Mouse (Mus musculus): ENCODE measurements around the gene Bcl2l12.
"Not testable (repeated sequence)": the region's sequence is repeated elsewhere in the genome, so short reads cannot be mapped to it uniquely, and the experiment has no call there.

The Bcl2l12 gene

DNA sequence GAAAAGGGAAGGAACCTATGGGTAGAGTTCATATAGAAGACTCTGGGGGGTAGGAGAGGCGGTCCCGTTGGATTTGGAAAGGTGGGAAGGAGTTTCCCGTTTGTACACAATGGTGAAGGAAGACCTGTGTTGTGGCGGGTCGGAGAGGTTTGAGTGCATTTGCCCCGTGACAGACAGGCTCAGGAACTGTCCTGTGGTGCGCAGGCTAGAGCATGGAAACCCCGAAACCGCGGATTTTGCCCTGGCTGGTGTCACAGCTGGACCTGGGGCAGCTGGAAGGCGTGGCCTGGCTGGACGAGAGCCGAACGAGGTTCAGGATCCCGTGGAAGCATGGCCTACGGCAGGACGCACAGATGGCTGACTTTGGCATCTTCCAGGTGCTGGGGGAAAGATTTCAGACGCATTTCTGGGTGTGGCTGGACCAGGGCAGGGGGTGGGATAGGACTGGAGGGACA, at the start of gene Bcl2l12:
TSS of gene Bcl2l12 (minus strand) at position 212 of the 455 bp plus-strand sequence.
- peak; percentile 67 for DNase-seq (ENCODE audit: low spot score)

DNA sequence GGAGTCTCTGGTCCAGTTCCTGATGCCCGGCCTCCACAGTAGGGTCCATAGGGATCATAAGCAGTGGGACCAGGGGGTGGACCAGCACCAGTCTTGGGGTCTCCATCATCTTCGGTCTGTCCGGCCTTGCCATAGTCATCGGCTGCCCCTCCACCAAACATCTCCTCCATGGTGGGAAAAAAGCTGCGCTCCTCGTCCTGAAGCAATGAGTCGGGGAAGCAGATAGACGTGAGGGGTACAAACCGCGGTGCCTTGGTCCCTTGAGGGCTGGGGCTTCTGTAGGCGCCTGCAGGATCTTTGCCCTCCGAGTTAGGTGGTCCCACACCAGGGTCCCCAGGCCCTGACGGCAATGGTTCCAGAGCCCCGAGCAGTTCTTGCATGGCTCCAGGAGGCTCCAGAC, 49.0 kb upstream of the Bcl2l12 start:
- no peak for DNase-seq (ENCODE audit: low spot score)

DNA sequence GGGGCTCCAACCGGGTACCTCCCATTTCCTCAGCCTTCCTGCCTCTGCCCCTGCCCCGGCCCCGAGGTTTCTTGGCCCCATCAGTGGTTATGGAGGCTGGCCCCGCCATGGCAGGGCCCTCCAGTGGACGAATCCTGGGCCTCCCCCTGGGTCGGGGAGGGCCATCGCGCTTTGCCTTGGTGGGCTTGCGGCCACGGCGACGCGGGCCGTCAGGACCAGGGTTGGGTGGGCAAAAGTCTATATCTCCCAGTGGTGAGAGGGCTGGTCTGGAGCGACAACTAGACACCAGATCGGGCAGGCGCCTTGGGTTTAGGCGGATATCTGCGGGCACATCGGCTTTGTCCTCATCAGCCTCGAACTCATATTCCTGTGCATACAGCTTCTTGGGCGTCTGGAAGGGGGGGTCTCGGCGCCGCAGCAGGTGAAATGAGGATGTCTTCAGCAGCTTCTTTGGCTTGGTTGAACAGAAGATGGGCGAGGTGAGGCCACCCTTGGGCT, 48.4 kb upstream of the Bcl2l12 start:
- DNase-seq (ENCODE audit: low spot score), result no peak

DNA sequence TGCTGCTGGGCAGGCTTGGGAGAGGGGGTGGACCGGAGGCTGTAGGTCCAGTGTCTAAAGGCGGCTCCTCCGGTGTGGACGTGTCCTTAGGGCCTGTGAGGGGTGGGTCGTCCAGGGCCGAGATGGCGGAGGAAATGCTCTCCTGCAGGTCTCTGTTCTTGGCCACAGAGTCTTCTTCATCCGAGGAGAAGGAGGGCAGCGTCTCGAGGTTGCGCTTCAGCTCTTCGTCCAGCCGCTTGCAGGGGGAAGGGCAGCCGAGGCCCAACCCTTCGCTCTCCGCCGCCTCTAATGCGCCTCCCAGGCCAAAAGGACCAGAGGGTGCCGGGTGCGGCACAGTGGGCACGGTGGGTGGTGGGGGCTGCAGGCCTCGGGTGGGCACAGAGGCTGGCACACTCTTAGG, 47.2 kb upstream of the Bcl2l12 start:
- DNase-seq (ENCODE audit: low spot score), result no peak

DNA sequence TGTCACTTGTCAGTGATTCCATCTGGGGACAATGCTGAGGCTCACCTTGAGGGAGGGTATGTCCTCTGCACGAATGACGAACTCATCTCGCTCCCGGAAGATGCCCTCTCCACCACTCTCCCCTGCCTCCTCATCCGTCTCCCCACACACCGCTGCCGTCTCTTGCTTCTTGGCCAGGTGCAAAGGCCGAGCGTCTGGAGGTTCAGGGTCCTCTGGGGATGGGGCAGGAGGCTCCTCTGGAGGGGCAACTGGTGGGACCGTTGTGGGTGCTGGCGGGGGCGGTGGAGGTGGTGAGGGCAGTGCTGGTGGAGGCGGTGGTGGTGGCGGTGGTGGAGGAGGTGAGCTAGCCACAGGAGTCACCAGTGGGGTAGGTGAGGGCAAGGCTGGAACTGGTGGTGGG, 44.8 kb upstream of the Bcl2l12 start:
- no peak for DNase-seq (ENCODE audit: low spot score)

DNA sequence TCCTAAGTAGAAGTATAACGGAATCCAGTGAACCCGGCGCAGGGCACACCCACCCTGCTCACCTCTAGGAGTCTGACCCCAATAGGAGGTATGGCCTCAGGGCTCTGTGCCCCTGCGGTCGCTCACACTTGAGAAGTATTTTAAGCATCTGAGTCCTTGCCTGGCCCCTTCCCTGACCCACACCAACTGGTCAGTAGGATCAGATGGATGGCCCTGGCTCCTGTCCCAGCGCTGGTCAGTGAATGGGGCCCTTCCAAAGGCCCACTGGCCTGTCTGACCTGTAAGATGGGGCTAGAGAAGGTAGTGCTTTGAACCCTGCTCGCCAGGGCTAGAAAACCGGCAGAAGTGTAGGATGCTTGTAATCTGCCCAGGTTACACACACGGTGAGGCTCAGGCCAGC, 42.3 kb upstream of the Bcl2l12 start:
- no peak for DNase-seq (ENCODE audit: low spot score)

DNA sequence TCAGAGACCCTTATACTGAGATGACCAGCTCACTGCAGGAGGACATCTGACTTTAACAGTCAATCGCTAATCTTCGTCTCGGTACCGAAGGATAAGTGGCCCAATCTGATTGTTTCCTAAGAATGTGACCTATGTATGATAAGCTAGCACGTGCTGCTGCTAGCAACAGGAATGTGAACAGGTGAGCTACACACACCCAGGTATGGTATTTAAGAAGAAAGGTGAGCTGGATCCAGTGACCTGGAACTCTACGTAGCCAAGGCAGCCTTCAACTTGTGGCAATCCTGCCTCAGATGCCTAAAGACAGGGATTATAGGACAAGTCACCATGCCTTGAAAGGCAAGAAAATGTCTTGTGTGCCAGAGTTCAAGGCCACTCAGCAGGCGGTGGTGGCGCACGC, 39.9 kb upstream of the Bcl2l12 start:
- no peak for DNase-seq (ENCODE audit: low spot score)

DNA sequence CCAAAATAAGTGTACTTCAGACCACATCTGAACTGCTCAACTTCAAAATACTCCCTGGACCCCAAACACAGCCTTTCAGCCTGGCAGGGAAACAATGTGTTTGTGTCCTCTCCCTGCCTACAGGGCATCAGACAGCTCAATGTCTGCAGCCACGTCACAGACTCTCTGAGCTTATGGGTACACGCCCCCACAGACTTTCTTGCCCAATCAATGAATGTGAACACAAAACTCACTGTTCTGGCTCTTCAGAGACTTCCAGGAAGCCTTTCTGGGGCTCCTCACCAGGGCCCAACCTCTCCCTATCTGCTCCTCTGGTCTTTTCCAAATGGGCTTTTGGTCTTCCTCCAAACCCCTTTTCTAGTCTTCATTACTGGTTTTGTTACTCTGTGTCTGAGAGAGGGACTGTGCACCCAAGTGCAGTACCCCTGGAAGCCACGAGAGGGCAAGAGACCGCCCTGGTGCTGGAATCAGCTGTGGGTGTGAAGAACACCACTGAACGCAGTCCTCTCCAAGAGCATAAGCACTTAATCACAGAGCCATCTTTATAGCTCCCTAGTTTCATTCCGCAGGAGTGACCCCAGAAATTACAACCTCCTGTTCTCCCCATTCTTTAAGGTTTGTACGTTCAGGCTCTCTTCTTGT, 39.3 kb upstream of the Bcl2l12 start:
- peak; percentile 54 for DNase-seq (ENCODE audit: low spot score)

DNA sequence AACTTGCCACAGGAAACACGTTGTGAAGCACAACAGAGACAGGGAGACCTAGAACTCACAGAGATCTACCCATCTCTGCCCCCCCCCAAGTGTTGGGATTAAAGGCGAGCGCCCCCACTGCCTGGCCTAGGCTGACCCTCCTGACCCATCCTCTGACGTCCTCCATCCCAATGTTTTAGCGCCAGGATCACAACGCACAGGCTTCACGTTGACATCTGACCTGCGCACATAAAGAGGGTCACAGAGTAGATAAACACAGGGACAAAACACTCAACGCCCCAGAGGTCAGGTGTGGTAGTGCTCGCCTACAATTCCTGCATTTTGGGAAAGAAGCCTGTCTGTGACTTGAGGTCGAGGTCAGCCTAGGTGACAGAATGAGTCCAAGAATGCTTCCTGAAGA, 38.2 kb upstream of the Bcl2l12 start:
- DNase-seq (ENCODE audit: low spot score), result no peak

DNA sequence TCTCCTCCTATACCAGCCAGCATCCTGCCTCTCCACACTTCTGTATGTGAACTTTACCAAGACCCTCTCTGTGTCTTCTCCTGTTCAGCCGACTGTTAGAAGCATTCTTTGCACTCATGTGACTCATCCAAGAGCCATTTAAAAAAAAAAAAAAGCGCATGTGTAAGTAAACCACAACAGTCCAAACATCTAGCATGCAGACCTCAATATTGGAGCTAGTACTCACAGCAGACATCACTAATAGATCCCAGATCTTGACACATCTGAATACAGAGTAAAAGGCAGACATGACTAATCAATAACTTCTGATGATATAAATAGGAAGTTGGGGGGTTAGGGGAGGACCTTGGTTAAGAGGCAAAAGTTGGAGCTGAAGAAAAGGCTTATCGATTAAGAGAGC, 37.1 kb upstream of the Bcl2l12 start:
- DNase-seq (ENCODE audit: low spot score), result no peak

DNA sequence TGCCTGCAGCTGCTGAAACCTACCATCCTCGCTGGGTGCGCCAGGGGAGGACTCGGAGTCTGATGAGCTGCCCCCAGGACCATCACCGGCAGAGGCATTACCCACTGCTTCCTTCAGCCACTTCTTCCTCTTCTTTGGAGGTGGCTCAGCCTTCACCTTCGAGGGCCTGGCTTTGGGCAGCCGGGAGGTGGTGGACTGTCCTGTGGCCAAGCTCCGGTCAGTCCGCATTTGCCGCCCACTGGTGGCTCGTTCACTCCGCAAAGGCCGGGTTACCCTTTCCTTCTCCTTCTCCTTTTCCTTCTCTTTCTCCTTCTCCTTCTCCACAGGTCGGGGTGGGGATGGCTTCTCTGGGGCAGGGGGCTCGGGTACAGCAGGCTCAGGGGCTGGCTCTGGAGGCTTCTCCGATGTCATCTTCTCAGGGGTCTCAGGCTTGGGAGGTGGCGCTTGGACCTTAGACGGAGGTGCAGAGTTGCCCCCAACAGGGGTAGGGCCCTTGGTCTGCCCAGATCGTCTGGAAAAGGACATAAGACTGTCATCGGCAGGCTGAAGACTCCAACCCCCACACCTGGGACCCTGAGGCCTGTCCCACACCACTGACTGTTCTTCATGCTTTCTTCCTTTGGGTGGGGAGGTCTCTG, 35.3 kb upstream of the Bcl2l12 start:
- no peak for DNase-seq (ENCODE audit: low spot score)

DNA sequence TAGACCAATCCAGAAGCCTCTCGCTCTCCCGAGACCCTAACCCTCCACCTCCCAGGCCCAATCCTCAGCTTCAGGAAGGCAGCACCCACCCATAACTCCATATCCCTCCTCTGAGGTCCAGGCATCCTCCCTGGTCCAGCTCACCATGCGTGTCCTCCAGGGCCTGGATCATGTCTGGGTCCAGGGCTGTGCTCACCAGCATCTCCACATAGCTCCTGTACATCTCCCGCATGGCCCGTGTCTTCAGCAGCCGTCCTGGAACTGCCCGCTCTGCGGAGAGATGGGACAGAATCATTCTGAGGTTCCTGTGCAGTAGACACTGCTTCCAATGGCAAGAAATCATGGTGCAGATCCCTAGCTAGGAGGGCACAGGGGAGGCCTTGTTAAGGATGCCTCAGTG, 32.3 kb upstream of the Bcl2l12 start:
- no peak for DNase-seq (ENCODE audit: low spot score)

DNA sequence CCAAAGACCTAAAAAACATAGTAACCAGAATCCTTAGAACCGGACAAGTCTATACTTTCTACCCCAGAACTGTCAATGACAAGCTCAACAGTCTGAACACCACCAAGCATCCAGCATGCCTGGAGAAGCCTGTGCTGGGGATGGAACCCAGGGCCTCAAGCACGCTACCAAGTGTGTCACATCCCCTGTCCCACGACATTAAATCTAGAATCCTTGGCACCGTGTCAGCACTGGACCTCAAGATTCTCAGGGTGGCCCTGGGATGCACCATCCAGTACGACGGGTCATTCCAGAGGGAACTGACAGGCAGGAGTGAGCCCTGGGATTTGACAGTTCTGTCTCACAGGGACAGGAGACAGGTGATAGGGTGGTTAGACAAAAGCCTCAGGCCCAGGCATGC, 31.5 kb upstream of the Bcl2l12 start:
- DNase-seq (ENCODE audit: low spot score), result no peak

DNA sequence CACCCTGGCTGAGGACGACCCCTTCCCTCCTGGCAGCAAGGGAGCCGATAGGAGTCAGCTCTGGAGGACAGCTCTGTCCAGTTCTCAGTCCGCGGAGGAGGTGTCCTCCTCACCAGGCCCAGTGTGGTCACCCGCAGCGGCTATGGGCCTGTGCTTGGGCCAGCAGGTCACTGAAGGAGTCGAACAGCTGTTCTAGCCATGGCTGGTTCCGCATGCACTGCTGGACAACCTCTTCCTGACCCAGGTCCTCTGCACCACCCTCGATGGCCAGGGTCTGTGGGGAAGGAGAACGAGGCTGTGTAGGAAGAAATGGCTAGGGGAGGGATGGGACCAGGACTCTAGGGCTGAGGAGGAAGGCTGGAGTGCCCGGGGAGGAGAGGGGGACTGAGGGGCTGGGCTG, 29.8 kb upstream of the Bcl2l12 start:
- DNase-seq (ENCODE audit: low spot score), result no peak

DNA sequence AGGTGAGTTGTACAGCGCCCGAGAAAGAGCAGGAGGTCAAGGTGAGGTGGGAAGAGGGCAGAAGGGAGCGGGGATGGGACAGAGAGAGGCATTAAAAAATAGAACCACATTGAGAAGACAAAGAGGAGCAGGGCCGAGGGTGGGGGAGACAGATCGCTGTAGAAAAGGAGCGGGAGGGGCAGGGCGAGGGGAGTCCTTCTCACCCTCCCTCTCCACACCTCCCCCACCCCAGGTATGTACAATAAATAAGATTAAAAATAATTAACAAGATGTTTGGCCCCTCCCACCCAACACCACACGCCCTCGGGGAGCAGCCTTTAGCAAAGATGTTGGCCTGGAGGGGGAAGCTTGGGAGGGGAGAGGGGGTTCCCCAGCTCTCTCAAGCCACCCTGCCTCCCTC, 29.2 kb upstream of the Bcl2l12 start:
- no peak for DNase-seq (ENCODE audit: low spot score)

DNA sequence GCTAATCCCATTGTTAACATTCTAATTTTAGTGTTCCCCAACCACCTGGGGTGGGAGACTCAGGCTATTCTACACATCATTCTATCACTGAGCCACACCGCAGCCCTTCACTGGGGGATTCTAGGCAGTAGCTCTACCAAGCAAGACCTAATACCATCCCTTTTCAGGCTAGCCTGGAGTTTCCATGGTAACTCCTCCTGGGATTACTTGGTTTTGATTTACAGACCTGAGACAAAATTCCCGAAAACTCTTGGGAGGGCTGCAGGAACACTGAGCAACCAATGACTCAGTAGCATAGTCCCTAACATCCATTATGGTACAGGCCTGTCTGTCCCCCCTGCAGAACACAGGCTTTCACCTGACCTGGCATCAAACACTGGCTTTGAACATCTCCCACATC, 27.7 kb upstream of the Bcl2l12 start:
- no peak for DNase-seq (ENCODE audit: low spot score)

DNA sequence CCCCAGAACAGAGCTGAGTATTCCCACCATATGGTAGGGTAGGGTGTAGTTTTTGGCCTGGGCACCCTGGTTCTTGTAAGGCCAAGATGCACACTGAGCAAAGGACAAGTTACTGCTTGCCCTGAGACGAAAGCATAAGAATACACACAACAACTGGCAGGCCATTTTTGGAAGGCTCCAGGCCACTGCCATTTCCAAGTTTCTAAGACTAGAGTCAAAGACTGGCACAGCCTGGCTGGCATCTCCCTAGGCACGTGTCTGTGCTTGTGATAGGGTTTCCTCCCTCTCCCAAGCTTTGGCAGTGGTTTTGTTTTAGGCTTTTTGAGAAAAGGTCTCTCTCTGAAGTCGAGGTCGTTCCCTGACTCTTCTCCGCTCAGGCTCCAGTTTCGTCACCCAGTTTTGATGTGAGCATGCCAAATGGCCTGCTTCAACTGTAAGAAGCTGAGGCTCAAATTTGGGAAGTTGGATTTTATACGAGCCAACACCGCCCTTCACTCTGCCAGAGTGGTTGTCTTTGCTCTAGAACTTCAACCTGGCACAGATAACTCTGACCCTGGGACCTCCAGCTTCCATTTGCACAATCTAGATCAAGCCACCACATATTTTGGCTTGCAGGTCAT, 27.2 kb upstream of the Bcl2l12 start:
- no peak for DNase-seq (ENCODE audit: low spot score)

DNA sequence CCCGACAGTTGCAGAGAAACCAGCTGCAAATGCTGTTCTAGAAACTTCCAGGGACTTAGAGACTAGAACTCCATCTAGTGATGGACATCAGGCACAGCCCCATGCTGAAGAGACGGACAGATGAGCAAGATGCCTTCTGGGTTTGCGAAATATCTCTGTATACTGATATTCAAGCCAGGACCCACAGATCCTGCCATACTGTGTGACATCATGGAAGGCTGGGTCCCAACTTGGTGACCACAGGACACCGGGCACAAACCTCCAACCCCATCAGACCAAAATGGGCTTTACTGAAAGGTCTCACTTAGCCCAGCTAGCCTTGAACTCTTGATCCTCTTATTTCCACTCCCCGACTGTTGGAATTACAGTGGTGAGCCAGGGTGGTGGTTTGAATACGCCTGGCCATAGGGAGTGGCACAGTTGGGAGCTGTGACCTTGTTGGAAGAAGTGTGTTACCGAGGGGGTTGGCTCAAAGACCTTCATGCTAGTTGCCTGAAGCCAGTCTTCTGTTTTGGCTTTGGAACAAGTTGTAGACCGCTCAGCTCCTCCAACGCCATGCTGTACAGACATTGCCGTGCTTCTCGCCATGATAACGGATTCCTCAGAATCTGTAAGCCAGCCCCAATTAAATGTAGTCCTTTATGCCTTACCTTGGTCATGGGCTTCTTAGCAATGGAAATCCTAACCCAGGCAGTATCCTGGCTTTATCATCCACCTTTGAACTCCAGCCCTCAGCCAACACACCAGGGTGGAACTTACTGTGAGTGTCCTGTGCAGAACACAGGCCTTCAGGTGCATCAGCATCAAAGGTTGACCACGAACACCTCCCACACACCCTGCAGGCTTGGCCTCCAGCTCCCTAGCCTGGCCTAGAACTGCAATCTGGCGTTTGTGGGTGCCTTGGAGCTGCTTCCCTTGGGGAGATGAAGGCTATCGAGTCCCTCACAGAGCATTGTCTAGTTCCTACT, 26.1 kb upstream of the Bcl2l12 start:
- no peak for DNase-seq (ENCODE audit: low spot score)

DNA sequence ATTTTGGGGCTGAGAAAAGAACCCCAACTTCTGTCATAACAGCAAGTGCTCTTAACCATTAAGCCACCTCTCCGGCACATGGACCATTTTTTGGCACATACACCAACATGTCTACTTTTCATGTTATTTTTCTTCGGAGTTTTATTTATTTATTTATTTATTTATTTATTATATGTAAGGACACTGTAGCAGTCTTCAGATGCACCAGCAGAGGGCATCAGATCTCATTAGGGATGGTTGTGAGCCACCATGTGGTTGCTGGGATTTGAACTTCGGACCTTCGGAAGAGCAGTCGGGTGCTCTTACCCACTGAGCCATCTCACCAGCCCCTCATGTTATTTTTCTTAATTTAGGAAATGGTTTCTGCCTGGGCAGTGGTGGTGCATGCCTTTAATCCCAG, 25.2 kb upstream of the Bcl2l12 start:
- DNase-seq (ENCODE audit: low spot score), result not testable (repeated sequence)

DNA sequence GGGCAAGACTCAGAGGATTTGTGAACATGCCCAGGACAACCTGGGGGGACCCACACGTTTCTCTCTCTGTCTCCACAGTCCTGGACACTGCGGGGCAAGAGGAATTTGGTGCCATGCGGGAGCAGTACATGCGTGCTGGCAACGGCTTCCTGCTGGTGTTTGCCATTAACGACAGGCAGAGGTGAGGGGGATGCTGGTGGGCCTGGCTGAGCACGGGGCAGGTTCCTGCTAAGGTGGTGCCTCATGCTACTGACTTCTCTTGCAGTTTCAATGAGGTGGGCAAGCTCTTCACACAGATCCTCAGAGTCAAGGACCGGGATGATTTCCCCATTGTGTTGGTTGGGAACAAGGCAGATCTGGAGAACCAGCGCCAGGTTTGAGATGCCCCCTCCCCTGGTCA, 21.7 kb upstream of the Bcl2l12 start:
- no peak for DNase-seq (ENCODE audit: low spot score)

DNA sequence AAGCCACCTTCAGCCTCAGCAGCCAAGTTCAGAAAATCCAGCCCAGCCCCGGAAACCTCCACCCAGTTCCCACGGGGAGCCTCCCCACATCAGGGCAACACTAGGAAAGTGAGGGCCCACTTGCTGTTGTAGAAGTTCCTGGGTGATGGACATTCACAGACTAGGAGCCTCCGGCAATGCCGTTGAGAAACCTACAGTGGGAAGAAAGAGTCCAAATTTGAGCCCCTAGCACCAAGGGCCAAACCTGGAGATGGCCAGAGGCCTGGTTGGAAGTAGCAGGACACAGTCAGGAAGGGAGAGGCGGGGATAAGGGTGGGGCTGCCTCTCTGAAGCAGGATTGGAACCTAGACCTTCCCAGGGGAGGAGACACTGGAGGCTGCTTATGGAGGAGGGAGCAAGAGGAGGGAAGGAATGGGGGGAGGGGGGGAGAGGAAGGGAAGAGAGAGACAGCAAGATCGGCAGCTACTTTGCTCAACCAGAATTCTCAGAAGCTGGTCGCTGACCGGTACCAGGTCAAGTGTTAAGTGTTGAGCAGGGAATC, 20.6 kb upstream of the Bcl2l12 start:
- peak; percentile 58 for DNase-seq (ENCODE audit: low spot score)
